Mouse (Mus musculus) MEL (cell line): ENCODE data around the gene Etv4. TPM values are rescaled to one million over a fixed set of nuclear protein-coding genes. Genes with fewer than 3 reads are reported as not detected.

ENCODE experiments used
- DNase-seq: peaks from one replicate; pipeline ENCODE4 v3.0.0; 2011; ENCODE audit warnings: low read depth, low spot score
- H3K27ac ChIP-seq: 2 replicates; pipeline ENCODE4 v1.5.1; 2012; ENCODE audit warnings: low read depth, mild to moderate bottlenecking, control low read depth, low read length, moderate library complexity; ENCODE audit not compliant: control insufficient read depth
- H3K27me3 ChIP-seq, 2 experiments: fragments of 150-350 bp in 1 of 2; sonication (generic) in 1 of 2; 2 replicates each; pipeline ENCODE4 v1.6.1; 2012; ENCODE audit warnings: low read length in 2 of 2, mild to moderate bottlenecking in 2 of 2, improper control_type of control experiment in 1 of 2, moderate library complexity in 1 of 2; ENCODE audit not compliant: insufficient read depth in 2 of 2, control insufficient read depth in 1 of 2
- H3K36me3 ChIP-seq, 2 experiments: 2 replicates each; pipeline ENCODE4 v1.6.1; 2012 to 2014; ENCODE audit warnings: low read length in 2 of 2, improper control_type of control experiment in 1 of 2, inconsistent platforms in 1 of 2, mild to moderate bottlenecking in 1 of 2; ENCODE audit not compliant: insufficient read depth in 2 of 2, control insufficient read depth in 1 of 2
- H3K4me1 ChIP-seq, 2 experiments: fragments of 150-350 bp in 1 of 2; sonication (generic) in 1 of 2; 2 replicates each; pipeline ENCODE4 v1.6.1; 2012; ENCODE audit warnings: low read length in 2 of 2, improper control_type of control experiment in 1 of 2, mild to moderate bottlenecking in 1 of 2; ENCODE audit not compliant: insufficient read depth in 2 of 2, control insufficient read depth in 1 of 2
- H3K4me3 ChIP-seq, 2 experiments: fragments of 150-350 bp in 1 of 2; sonication (generic) in 1 of 2; 2 replicates each; pipeline ENCODE4 v1.5.1; 2012; ENCODE audit warnings: low read depth in 2 of 2, low read length in 2 of 2, mild to moderate bottlenecking in 2 of 2, moderate library complexity in 2 of 2, control low read depth in 1 of 2, improper control_type of control experiment in 1 of 2; ENCODE audit not compliant: control insufficient read depth in 1 of 2, insufficient read depth in 1 of 2
- H3K79me2 ChIP-seq: 2 replicates; pipeline ENCODE4 v1.6.1; 2012; ENCODE audit warnings: mild to moderate bottlenecking, low read length, moderate library complexity; ENCODE audit not compliant: control insufficient read depth, poor library complexity, insufficient read depth
- H3K9ac ChIP-seq: 2 replicates; pipeline ENCODE4 v1.6.1; 2012; ENCODE audit warnings: low read depth, mild to moderate bottlenecking, control low read depth, low read length, moderate library complexity; ENCODE audit not compliant: control insufficient read depth, poor library complexity, severe bottlenecking
- H3K9me3 ChIP-seq: fragments of 150-350 bp; sonication (generic); replicated peaks from 2 replicates; pipeline ENCODE4 v1.6.1; 2012; ENCODE audit warnings: mild to moderate bottlenecking, low read length, improper control_type of control experiment, moderate library complexity; ENCODE audit not compliant: insufficient read depth
- BHLHE40 ChIP-seq: IDR thresholded peaks from 2 replicates; pipeline ENCODE4 v1.6.1; 2012; ENCODE audit warnings: low read depth, mild to moderate bottlenecking, inconsistent platforms, low read length, improper control_type of control experiment, borderline replicate concordance
- CHD1 ChIP-seq: IDR thresholded peaks from 2 replicates; pipeline ENCODE4 v1.6.1; 2012; ENCODE audit warnings: low read depth, mild to moderate bottlenecking, inconsistent platforms, low read length, improper control_type of control experiment
- CTCF ChIP-seq, 3 experiments: IDR thresholded peaks in 2 of 3; conservative IDR thresholded peaks in 1 of 3; 2 replicates each; pipeline ENCODE4 v1.5.1; 2011 to 2012; ENCODE audit warnings: low read length in 3 of 3, low read depth in 2 of 3, mild to moderate bottlenecking in 2 of 3, improper control_type of control experiment in 1 of 3, inconsistent platforms in 1 of 3, mixed read lengths in 1 of 3, moderate library complexity in 1 of 3; ENCODE audit not compliant: control insufficient read depth in 1 of 3, insufficient read depth in 1 of 3, poor library complexity in 1 of 3, severe bottlenecking in 1 of 3
- ELF1 ChIP-seq: IDR thresholded peaks from 2 replicates; pipeline ENCODE4 v1.6.1; 2014; ENCODE audit warnings: low read depth, mild to moderate bottlenecking, inconsistent platforms, low read length, improper control_type of control experiment, moderate library complexity
- EP300 ChIP-seq, 2 experiments: IDR thresholded peaks; 2 replicates each; pipeline ENCODE4 v1.6.1; 2011; ENCODE audit warnings: improper control_type of control experiment in 2 of 2, low read length in 2 of 2, low read depth in 1 of 2, mild to moderate bottlenecking in 1 of 2
- ETS1 ChIP-seq: IDR thresholded peaks from 2 replicates; pipeline ENCODE4 v1.6.1; 2012; ENCODE audit warnings: low read depth, mild to moderate bottlenecking, inconsistent platforms, low read length, improper control_type of control experiment, moderate library complexity
- GABPA ChIP-seq: IDR thresholded peaks from 2 replicates; pipeline ENCODE4 v1.6.1; 2012; ENCODE audit warnings: low read depth, mild to moderate bottlenecking, inconsistent platforms, low read length, improper control_type of control experiment, moderate library complexity
- HCFC1 ChIP-seq: IDR thresholded peaks from 2 replicates; pipeline ENCODE4 v1.6.1; 2012; ENCODE audit warnings: low read depth, mild to moderate bottlenecking, inconsistent platforms, low read length, improper control_type of control experiment, moderate library complexity
- JUND ChIP-seq: IDR thresholded peaks from 2 replicates; pipeline ENCODE4 v1.6.1; 2011; ENCODE audit warnings: low read depth, mild to moderate bottlenecking, improper control_type of control experiment, low read length
- KAT2A ChIP-seq: conservative IDR thresholded peaks from 2 replicates; pipeline ENCODE4 v1.6.1; 2012; ENCODE audit warnings: low read depth, low read length, improper control_type of control experiment, inconsistent platforms
- MAX ChIP-seq: IDR thresholded peaks from 2 replicates; pipeline ENCODE4 v1.6.1; 2011; ENCODE audit warnings: low read length, improper control_type of control experiment
- MAZ ChIP-seq: IDR thresholded peaks from 2 replicates; pipeline ENCODE4 v1.6.1; 2012; ENCODE audit warnings: low read depth, mild to moderate bottlenecking, inconsistent platforms, low read length, improper control_type of control experiment
- MEF2A ChIP-seq: IDR thresholded peaks from 2 replicates; pipeline ENCODE4 v1.6.1; 2014; ENCODE audit warnings: low read depth, mild to moderate bottlenecking, inconsistent platforms, low read length, improper control_type of control experiment; ENCODE audit not compliant: poor library complexity, insufficient replicate concordance, severe bottlenecking; ENCODE audit errors: extremely low read depth
- MXI1 ChIP-seq: IDR thresholded peaks from 2 replicates; pipeline ENCODE4 v1.6.1; 2011; ENCODE audit warnings: mild to moderate bottlenecking, low read depth, low read length, improper control_type of control experiment
- MYB ChIP-seq: IDR thresholded peaks from 2 replicates; pipeline ENCODE4 v1.6.1; 2011; ENCODE audit warnings: mild to moderate bottlenecking, low read depth, low read length, improper control_type of control experiment
- MYC ChIP-seq: IDR thresholded peaks from 2 replicates; pipeline ENCODE4 v1.6.1; 2011; ENCODE audit warnings: low read depth, mild to moderate bottlenecking, low read length, improper control_type of control experiment, moderate library complexity
- NELFE ChIP-seq: IDR thresholded peaks from 2 replicates; pipeline ENCODE4 v1.6.1; 2011; ENCODE audit warnings: low read depth, low read length, improper control_type of control experiment
- NRF1 ChIP-seq: IDR thresholded peaks from 2 replicates; pipeline ENCODE4 v1.6.1; 2014; ENCODE audit warnings: low read depth, mild to moderate bottlenecking, inconsistent platforms, low read length, improper control_type of control experiment, moderate library complexity; ENCODE audit not compliant: poor library complexity, insufficient read depth, severe bottlenecking
- POLR2A ChIP-seq, 2 experiments: IDR thresholded peaks; 2 replicates each; pipeline ENCODE4 v1.6.1; 2011 to 2012; ENCODE audit warnings: low read length in 2 of 2, mild to moderate bottlenecking in 2 of 2, control low read depth in 1 of 2, improper control_type of control experiment in 1 of 2, low read depth in 1 of 2, moderate library complexity in 1 of 2; ENCODE audit not compliant: control insufficient read depth in 1 of 2, insufficient read depth in 1 of 2, poor library complexity in 1 of 2
- POLR2AphosphoS2 ChIP-seq: IDR thresholded peaks from 2 replicates; pipeline ENCODE4 v1.6.1; 2011; ENCODE audit warnings: low read length, improper control_type of control experiment
- POLR2AphosphoS5 ChIP-seq: IDR thresholded peaks from 2 replicates; pipeline ENCODE4 v1.6.1; 2012; ENCODE audit warnings: low read depth, borderline replicate concordance, mild to moderate bottlenecking, inconsistent platforms, low read length, moderate library complexity, mixed read lengths
- RAD21 ChIP-seq: IDR thresholded peaks from 2 replicates; pipeline ENCODE4 v1.6.1; 2011; ENCODE audit warnings: mild to moderate bottlenecking, low read depth, low read length, improper control_type of control experiment
- RCOR1 ChIP-seq: IDR thresholded peaks from 2 replicates; pipeline ENCODE4 v1.6.1; 2012; ENCODE audit warnings: low read depth, mild to moderate bottlenecking, inconsistent platforms, low read length, improper control_type of control experiment
- SIN3A ChIP-seq: IDR thresholded peaks from 2 replicates; pipeline ENCODE4 v1.6.1; 2012; ENCODE audit warnings: low read length, improper control_type of control experiment, inconsistent platforms
- SMC3 ChIP-seq: IDR thresholded peaks from 2 replicates; pipeline ENCODE4 v1.6.1; 2011; ENCODE audit warnings: low read depth, low read length, improper control_type of control experiment
- TAL1 ChIP-seq: IDR thresholded peaks from 2 replicates; pipeline ENCODE4 v1.6.1; 2012; ENCODE audit warnings: mild to moderate bottlenecking, inconsistent platforms, low read length, moderate library complexity, mixed read lengths
- TBP ChIP-seq: IDR thresholded peaks from 2 replicates; pipeline ENCODE4 v1.8.0; 2011; ENCODE audit warnings: low read depth, low read length, improper control_type of control experiment
- TCF12 ChIP-seq: IDR thresholded peaks from 2 replicates; pipeline ENCODE4 v1.6.1; 2014; ENCODE audit warnings: low read depth, mild to moderate bottlenecking, inconsistent platforms, low read length, improper control_type of control experiment, moderate library complexity
- UBTF ChIP-seq: IDR thresholded peaks from 2 replicates; pipeline ENCODE4 v1.6.1; 2012; ENCODE audit warnings: low read depth, mild to moderate bottlenecking, inconsistent platforms, low read length, improper control_type of control experiment, moderate library complexity, borderline replicate concordance; ENCODE audit not compliant: insufficient read depth
- USF1 ChIP-seq: IDR thresholded peaks from 2 replicates; pipeline ENCODE4 v1.6.1; 2014; ENCODE audit warnings: low read depth, mild to moderate bottlenecking, inconsistent platforms, low read length, improper control_type of control experiment, moderate library complexity
- USF2 ChIP-seq, 2 experiments: IDR thresholded peaks; 2 replicates each; pipeline ENCODE4 v1.6.1; 2011 to 2012; ENCODE audit warnings: improper control_type of control experiment in 2 of 2, low read length in 2 of 2, borderline replicate concordance in 1 of 2, inconsistent platforms in 1 of 2, low read depth in 1 of 2, mild to moderate bottlenecking in 1 of 2; ENCODE audit not compliant: insufficient read depth in 1 of 2
- ZKSCAN1 ChIP-seq: IDR thresholded peaks from 2 replicates; pipeline ENCODE4 v1.6.1; 2012; ENCODE audit warnings: low read depth, mild to moderate bottlenecking, inconsistent platforms, low read length, improper control_type of control experiment, moderate library complexity
- ZMIZ1 ChIP-seq: IDR thresholded peaks from 2 replicates; pipeline ENCODE4 v1.6.1; 2012; ENCODE audit warnings: low read depth, mild to moderate bottlenecking, inconsistent platforms, low read length, improper control_type of control experiment, moderate library complexity
- polyA plus RNA-seq, 2 experiments: library from polyadenylated mRNA; stranded (reverse) in 1 of 2; unstranded in 1 of 2; fragments of >175 nt in 1 of 2; fragments of >200 nt in 1 of 2; gene quantifications; 2 replicates each; pipeline versions ENCODE4 v1.2.1 to v1.2.4; 2012; ENCODE audit warnings: low replicate concordance in 2 of 2, low read depth in 1 of 2; ENCODE audit not compliant: insufficient read length in 2 of 2, insufficient read depth in 1 of 2, missing spikeins in 1 of 2
- total RNA-seq: library from RNA; depleted of rRNA; stranded (reverse); fragments of 300-350 nt; gene quantifications from 2 replicates; pipeline ENCODE4 v1.2.3, GENCODE M21; 2012

The Etv4 gene
- total and polyA plus RNA-seq, 3 experiments, result 16.5 to 22.1 TPM; not detected in 1

DNA sequence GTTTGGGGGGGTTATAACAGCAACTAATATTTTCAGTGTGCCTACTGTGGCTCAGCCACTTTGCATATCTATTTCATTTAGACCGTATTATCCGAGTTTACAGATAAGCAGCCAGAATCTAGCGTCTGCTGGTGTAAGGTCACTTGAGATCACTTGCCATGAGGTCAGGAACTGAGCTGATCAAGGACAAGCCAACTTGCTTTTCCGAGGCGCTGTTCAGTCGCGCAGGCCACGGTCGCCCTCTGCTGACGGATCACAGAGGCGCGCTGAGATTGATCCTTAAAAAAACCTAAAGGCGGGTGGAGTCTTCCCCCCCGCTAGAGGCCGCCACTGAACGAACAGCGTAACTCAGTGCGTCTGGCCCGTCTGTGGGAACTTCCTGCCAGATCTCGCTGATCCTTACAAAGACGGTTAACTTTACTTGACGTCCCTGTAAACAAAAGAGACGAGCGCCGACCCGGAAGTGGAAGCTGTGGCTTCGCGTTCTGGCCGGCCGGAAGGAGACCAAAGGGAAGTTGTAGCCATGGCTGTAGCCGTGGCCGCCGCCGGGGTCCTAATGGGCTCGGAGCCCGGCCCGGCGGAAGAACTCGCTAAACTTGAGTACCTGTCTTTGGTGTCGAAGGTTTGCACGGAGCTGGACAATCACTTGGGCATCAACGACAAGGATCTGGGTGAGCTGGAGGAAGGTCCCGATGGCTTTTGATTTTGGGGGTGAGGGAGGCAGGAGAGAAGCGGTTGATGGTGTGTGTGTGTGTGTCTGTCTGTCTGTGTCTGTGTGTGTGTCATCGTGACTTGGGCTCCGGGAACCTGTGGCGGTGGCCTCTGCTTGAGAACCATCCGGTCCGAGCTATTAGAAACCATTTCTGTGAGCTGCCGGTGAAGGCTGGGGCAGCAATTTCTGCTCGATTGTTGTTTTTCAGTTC, 52.4 kb downstream of the Etv4 start, which contains the start of gene Dhx8:
Gene Dhx8 (plus strand): TSS at position 402 of the 923 bp plus-strand sequence.
- peaks cover 2 to 9% of the 10 kb centered on the region in 2 experiments; a peak in 2 of 4 replicates for H3K4me1 ChIP-seq
- H3K4me3 ChIP-seq, result peak within 1 kb of the TSS; percentile 76 to 85
- H3K27me3 ChIP-seq, result peaks cover 0 to 2% of the 10 kb centered on the region in 2 experiments; a peak in 2 of 4 replicates
- peak; percentile 100 for DNase-seq
- peaks cover 12% of the 10 kb centered on the region for H3K79me2 ChIP-seq
- H3K9ac ChIP-seq, result peak within 1 kb of the TSS; percentile 84
- no peaks in the 10 kb centered on the region for H3K9me3 ChIP-seq
- peak within 1 kb of the TSS; percentile 61 for H3K27ac ChIP-seq
- H3K36me3 ChIP-seq, result peaks cover 4 to 10% of the 10 kb centered on the region in 2 experiments
- TF ChIP-seq MXI1, result peak; percentile 85
- peak; percentile 46; the same call in 1 of the 2 replicates for TF ChIP-seq MEF2A
- peak; percentile 90 for TF ChIP-seq SMC3
- peak; percentile 97 for TF ChIP-seq RAD21
- peak; percentile 98 for TF ChIP-seq SIN3A
- TF ChIP-seq MAX, result peak; percentile 83
- peak; percentile 81 for TF ChIP-seq NELFE
- TF ChIP-seq CTCF (IDR thresholded peaks at IDR 0.05 in 2 of 3, conservative IDR thresholded peaks at IDR 0.05 in 1 of 3; ENCODE audit: control insufficient read depth in 1 of 3, insufficient read depth in 1 of 3, low read depth in 2 of 3, low read length in 3 of 3, poor library complexity in 1 of 3, severe bottlenecking in 1 of 3), result peak; percentile 87 to 100 (median 98); a peak in 5 of 6 replicates
- peak; percentile 68; the same call in 1 of the 2 replicates for TF ChIP-seq MAZ
- TF ChIP-seq KAT2A, result peak; percentile 85
- TF ChIP-seq RCOR1, result peak; percentile 87
- no peak for TF ChIP-seq POLR2AphosphoS5
- TF ChIP-seq BHLHE40, result peak; percentile 64
- no peak for TF ChIP-seq TAL1
- no peak for TF ChIP-seq USF2 (IDR thresholded peaks at IDR 0.05; ENCODE audit: borderline replicate concordance in 1 of 2, insufficient read depth in 1 of 2, low read depth in 1 of 2, low read length in 2 of 2)
- TF ChIP-seq ZKSCAN1, result no peak
- TF ChIP-seq GABPA, result peak; percentile 94; the same call in 1 of the 2 replicates
- TF ChIP-seq TCF12, result peak; percentile 77
- peak; percentile 83 for TF ChIP-seq POLR2AphosphoS2
- 0 out of 2 replicates have a peak, but pooled peaks have one; percentile 77 for TF ChIP-seq CHD1
- peak; percentile 85 for TF ChIP-seq ETS1
- peak; percentile 97 for TF ChIP-seq HCFC1
- TF ChIP-seq JUND, result 0 out of 2 replicates have a peak, but pooled peaks have one; percentile 61
- peak; percentile 94 for TF ChIP-seq MYC
- peak; percentile 34; the same call in 1 of the 2 replicates for TF ChIP-seq ZMIZ1
- peak; percentile 97 for TF ChIP-seq ELF1
- TF ChIP-seq EP300 (IDR thresholded peaks at IDR 0.05; ENCODE audit: low read depth in 1 of 2, low read length in 2 of 2), result peak in 1 of 2 experiments; percentile 69; a peak in 2 of 4 replicates
- 0 out of 2 replicates have a peak, but pooled peaks have one; percentile 33 for TF ChIP-seq USF1
- TF ChIP-seq NRF1, result peak; percentile 39; the same call in 1 of the 2 replicates
- peak; percentile 78 for TF ChIP-seq TBP
- peak; percentile 79 to 82 for TF ChIP-seq POLR2A (IDR thresholded peaks at IDR 0.05; ENCODE audit: control insufficient read depth in 1 of 2, insufficient read depth in 1 of 2, low read depth in 1 of 2, low read length in 2 of 2, poor library complexity in 1 of 2)
- TF ChIP-seq MYB, result peak; percentile 85
- TF ChIP-seq UBTF, result no peak
